Mouse (Mus musculus) neutrophil, adult 59 days (primary cell): Measurements from ENCODE around the gene Cd248. TPM values are rescaled to one million over a fixed set of nuclear protein-coding genes. Genes with fewer than 3 reads are reported as not detected.

ENCODE experiments used
- total RNA-seq, 2 experiments: library from RNA; stranded (reverse); gene quantifications; 1 replicate in 1 of 2; 2 replicates in 1 of 2; pipeline ENCODE4 v1.2.4; 2023

Cd248 gene
- not detected for total RNA-seq

DNA sequence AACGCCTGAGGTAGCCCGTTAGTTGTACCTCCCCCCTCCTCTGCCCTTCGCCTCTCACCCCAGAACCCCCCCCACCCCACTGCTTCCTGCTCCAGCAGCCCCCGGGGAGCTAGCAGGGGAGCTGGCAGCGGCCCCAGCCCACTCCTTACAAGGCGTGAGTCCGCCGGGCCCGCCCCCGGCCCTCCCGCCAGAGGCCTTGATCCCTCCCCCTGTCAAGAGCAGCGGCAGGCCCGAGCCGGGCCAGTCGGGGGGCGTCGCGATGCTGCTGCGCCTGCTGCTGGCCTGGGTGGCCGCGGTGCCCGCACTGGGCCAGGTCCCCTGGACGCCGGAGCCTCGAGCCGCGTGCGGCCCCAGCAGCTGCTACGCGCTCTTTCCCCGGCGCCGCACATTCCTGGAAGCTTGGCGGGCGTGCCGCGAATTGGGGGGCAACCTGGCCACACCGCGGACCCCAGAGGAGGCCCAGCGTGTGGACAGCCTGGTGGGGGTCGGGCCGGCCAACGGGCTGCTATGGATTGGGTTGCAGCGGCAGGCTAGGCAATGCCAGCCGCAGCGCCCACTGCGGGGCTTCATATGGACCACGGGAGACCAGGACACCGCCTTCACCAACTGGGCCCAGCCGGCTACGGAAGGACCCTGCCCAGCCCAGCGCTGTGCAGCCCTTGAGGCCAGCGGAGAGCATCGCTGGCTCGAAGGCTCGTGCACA, at the start of gene Cd248:
Gene Cd248, plus strand, starts transcription at position 212 of the 703 bp plus-strand sequence.

DNA sequence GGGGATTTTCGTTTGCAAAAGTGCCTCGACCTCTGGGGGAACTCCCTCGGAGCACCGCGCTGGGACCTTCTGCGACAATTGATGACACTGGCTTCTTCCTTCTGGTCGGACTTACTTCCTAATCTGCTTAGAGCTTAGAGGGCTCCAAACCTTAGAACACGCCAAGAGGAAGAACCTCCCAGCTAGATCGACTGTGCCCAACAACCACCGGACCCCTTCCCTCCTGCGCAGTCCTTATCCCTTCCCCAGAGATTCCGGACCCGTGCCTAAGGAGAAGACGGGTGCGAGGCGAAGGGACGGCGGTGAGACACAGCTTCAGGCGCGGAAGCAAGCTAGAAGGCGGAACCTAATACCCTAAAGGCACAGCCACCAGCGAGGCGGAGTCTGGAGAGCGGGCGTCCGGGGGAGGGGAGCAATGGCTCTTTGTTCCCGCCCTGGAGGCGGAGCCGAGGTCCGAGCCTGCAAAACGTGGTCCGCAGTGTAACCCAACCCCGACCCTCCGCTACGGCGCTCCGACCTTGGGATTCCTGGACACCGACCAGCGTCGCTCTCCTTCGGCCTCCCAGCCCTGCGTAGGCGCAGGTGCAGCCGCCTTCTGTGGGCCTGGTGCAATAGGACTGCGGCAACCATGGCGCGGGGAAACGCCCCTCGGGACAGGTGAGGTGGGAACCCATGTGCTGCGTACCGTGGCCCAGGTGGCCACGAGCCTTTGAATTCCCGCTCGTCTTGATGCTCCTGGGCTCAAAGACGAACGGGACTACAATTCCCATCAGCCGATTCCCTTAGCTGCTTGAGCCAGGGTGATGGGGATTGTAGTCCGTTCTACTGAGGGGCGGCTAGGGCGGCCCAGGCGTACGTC, 44.0 kb upstream of the Cd248 start, which contains the start of gene Slc29a2:
Gene Slc29a2, plus strand, starts transcription at position 240 of the 859 bp plus-strand sequence.

DNA sequence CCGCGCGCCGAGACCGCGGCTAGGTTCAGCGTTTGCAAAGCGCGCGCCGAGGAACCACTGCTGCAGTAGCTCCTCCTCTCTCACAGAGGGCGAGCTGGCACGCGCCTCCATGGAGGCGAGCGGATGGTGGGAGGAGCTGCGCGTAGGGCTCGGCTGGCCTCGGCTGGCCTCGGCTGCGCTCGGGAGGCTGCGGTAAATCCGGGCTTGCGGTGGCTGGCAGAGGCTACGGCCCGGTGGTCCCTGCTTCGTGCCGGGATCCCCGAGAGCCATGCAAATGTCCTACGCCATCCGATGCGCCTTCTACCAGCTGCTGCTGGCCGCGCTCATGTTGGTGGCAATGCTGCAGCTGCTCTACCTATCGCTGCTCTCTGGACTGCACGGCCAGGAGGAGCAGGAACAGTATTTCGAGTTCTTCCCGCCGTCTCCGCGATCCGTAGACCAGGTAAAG, 29.1 kb upstream of the Cd248 start, which contains the start of the genes B4gat1 and AC124502.3:
Gene B4gat1, plus strand, starts transcription at position 118 of the 448 bp plus-strand sequence.
Gene AC124502.3, plus strand, starts transcription at position 183 of the 448 bp plus-strand sequence.

DNA sequence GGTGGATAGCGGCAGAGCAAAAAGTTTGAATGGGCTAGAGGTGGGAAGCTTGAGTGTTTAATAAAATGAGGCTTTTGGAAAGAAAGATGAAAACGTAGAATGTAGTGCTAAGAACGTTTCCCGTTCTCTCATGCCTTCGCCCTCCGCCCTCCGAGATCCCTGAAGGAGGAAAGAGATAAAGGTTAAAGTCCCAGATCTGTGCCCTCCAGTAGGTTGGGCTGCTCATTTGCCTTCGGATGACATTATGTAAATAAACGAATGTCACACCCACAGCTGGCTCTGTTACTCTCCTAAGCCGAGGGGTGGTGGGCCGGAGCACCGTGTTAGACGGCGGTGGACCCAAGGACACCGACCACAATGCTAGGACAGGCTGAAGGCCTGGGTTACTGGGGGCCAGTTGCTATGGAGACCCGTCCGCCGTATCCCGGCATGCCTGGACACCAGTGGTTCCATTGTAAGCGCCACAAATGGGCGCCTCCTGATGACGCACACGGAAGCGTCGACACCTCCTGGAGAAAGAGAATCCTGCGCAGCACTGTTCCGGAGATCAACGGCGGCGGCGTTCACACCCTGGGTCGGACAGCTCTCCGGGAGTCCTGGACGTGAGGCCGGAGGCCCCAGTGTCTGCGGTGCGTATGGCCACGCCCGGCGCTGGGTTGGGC, 26.9 kb upstream of the Cd248 start, which contains the start of gene Brms1:
Gene Brms1, plus strand, starts transcription at position 493 of the 662 bp plus-strand sequence.

DNA sequence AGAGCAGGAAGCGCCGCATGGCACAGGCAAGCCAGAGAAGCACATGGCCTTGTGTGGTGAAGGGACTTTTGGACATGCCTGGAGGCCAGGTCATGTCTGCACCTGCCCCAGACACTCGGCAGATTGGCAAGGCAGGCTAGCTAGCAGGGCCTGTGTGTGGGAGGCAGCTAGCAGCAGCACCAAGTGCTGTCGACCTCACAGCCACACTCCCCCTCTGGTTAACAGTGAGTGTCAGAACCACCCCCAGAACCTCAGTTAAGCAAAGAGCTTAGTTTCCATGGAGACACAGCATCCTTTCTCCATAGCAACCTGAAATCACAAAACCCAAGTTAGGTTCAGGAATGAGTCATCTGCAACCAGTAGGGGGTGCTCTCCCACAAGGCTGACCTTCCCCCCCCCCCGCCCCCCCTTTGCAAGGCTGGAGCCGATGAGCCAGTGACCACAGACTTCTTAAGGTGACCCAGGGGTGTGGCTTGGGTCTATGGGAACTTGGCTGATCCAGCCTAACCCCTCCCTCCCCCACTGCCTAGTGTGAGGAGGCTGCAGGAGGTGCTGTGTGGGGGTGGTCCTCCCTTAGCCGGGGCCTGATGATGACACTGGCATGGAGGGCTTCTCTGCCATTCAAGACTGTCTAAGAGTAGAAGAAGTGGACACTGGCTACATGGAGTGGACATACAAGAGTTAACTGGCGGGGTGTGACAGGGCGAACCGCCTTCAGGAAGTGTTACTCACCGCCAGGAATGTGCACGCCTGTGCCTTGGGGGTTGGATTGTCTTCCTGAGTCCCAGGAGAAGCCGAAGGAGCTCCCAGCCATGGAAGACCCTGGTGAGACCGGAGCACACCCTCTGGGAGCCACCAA, 17.6 kb upstream of the Cd248 start, which contains the start of gene Rin1:
Gene Rin1, plus strand, starts transcription at position 435 of the 859 bp plus-strand sequence.

DNA sequence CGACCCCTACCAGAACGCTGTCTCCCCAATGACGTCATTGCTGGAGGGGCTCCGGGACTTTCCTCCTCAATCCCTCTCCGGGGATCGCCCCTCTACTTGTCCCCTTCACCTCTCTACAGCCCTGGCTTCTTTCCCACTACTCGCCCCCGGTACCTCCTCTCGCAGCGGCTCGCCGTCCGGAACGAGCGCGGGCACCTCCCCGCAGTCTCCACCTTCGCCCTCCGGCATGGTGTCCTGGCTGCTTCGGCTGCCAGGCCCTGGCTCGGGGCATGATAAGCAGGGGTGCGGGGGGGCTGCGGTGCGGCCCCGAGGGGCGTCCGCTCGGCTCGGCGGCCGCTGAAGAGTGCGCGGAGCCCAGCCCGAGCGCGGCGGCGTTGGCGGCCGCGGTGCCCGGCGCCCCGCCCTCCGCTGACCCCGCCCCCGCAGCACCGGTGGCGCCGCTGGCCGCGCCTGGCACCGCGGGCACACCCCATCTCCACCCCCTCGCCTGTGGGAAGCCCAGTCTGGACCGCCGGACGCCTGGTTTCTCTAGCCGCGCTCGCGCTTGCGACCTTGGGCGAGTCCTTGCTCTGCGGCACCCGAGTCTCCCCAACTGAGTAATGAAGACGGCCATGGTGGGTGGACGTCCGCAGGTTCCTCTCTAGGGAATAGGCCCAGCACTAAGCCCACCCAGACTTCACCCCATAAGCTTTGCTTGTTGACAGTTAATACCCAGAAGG, 17.4 kb downstream of the Cd248 start, which contains the start of gene Tmem151a:
Gene Tmem151a, minus strand, starts transcription at position 387 of the 719 bp plus-strand sequence.

DNA sequence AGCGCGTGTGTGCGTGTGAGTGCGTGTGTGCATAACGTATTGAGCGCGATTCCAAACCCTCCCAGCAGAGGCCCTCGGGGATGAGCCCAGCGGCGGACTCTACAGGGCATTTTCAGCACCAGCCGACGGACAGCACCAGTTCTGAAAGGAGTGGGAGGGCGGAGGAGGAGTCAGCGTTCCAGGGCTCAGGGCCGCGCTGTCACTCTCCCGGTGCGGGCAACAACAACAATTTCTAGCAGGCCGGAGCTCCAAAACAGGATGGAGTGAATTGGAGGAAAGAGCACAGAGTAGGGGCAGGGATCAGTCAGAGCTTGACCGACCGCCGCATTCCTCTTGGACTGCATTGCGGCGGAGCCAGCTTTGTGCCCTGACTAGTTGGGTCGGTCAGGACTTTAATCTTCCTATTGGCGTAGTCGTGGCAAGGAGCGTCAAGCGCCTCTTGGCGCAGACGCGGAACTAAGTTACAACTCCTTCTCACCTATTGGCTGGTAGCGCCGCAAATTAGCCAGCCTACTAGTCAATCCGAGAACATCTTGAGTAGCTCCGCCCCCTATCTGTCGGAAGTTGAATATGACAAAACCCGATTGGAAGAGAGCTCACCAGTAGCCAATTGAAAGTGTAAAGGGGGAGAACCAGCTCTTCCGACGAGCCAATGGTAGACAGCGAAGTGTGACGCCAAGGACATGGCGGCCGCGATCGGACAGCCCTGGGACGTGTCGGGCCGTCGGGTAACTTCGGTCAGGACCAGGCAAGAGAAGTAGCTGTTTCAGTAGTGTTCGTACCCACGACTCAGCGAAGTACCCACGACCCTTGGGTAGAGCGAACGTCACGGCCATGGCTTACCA, 20.2 kb downstream of the Cd248 start, which contains the start of gene Yif1a:
Gene Yif1a, plus strand, starts transcription at position 655 of the 845 bp plus-strand sequence.

DNA sequence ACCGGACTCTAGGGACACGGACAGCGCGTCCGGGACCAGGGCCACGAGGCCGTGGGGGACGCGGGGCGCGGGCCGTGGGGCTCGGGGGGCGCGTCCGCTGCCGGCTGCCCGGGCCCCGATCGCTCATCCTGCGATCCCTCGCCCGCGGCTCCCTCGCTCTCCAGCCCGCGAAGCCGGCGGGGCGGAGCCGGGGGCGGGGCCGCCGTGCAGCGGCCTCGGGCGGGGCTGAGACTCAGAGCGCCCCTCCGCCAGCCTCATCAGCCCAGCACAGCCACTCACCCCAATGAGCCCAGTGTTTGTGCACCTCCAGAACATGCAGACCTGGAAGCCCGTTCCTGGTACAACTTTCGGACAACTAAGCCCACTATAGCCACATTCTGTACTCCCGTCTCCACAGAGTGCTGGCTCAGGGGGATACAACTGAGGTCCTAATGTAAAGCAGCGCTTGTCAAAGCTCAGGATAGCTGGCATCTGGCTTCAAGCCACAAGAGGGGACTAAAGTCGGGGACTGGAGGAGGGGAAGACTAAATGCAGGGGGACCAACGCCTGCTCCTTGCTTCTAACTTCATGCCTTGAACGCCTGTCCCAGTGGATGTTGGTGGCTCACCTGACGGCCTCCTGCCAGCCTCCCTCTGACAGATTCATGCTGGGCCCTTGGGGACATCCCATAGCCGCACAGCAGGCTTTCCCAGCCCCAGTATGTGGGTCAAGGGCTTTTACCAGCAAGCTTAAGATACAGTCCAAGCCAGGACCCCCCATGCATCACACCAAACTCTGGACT, 30.7 kb downstream of the Cd248 start, which contains the start of gene Cnih2:
Gene Cnih2, minus strand, starts transcription at position 159 of the 781 bp plus-strand sequence.

DNA sequence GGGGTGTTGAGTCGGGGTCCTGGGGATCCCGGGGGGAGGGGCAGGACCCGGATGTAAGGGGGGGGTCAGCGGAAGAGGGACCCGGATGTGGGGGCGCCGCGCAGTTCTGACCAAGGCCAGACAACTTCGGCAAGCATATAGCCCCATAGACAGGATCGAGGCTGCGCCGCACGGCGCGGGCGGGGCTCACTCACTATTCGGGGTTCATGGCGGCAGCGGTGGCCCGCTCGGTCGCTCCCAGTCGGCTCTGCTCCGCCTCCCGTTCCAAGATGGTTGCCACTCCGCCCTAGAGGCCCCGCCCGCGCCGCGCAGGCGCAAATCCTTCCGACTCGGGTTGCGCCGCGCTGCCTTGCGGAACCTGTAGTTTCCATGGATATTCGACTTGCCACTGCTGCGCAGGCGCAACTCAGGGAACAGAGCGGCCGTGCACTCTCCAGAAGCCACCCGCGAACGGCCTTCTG, 38.9 kb downstream of the Cd248 start, which contains the start of gene Rab1b:
Gene Rab1b, minus strand, starts transcription at position 342 of the 461 bp plus-strand sequence.

DNA sequence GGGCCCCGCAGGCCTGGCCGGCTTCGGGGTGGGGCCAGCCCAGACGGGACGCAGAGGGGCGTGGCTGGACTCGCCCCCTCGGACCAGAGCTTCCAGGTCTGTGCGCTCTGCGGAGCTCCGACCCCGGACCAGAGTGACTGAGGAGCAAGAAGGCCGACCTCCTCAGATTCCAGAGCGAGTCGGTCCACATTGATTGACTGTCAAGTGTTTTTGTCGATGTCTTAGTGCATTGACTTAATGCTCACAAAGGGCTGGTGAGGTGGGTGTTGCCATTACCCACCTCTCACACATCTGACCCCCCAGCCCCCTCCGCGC, 50.5 kb downstream of the Cd248 start, which contains the start of gene Klc2:
Gene Klc2, minus strand, starts transcription at position 177 of the 315 bp plus-strand sequence.

Other genes with a start within 250 kb of the Cd248 start
- 10 to 100 TPM; 12.8 to 19.1 TPM for gene Ccs, start 228.7 kb upstream of the Cd248 start, total RNA-seq
- not detected for gene Ccdc87, start 228.7 kb upstream of the Cd248 start, total RNA-seq
- gene Ctsf, start 212.9 kb upstream of the Cd248 start, total RNA-seq, result 1 to 10 TPM; 2.0 to 4.6 TPM
- gene Actn3, start 190.2 kb upstream of the Cd248 start, total RNA-seq, result under 1 TPM; 0.16 to 0.29 TPM
- 1 to 10 TPM; 6.1 to 6.4 TPM for gene Zdhhc24, start 189.4 kb upstream of the Cd248 start, total RNA-seq
- under 1 TPM; 0.29 to 0.51 TPM for gene Bbs1, start 161.4 kb upstream of the Cd248 start, total RNA-seq
- 10 to 100 TPM; 49.1 to 52.7 TPM for gene Dpp3, start 139.8 kb upstream of the Cd248 start, total RNA-seq
- not detected for gene Peli3, start 125.0 kb upstream of the Cd248 start, total RNA-seq
- 10 to 100 TPM; 10.0 to 13.0 TPM for gene Mrpl11, start 105.9 kb upstream of the Cd248 start, total RNA-seq
- gene Npas4, start 77.8 kb upstream of the Cd248 start, total RNA-seq, result not detected
- gene Slc29a2, start 44.2 kb upstream of the Cd248 start, total RNA-seq, result 1 to 10 TPM in 1 of 2 experiments, under 1 TPM in 1; 0.62 to 1.6 TPM
- gene B4gat1, start 29.3 kb upstream of the Cd248 start, total RNA-seq, result 1 to 10 TPM; 4.2 to 5.6 TPM
- not detected for gene AC124502.3, start 29.2 kb upstream of the Cd248 start, total RNA-seq
- gene Brms1, start 26.7 kb upstream of the Cd248 start, total RNA-seq, result 10 to 100 TPM; 37.0 to 38.6 TPM
- 1 to 10 TPM in 1 of 2 experiments, under 1 TPM in 1; 1.00 to 1.7 TPM for gene Rin1, start 17.6 kb upstream of the Cd248 start, total RNA-seq
- gene Tmem151a, start 17.5 kb downstream of the Cd248 start, total RNA-seq, result not detected
- gene Yif1a, start 20.5 kb downstream of the Cd248 start, total RNA-seq, result 10 to 100 TPM; 13.7 to 18.4 TPM
- under 1 TPM; 0.27 to 0.93 TPM for gene Cnih2, start 30.4 kb downstream of the Cd248 start, total RNA-seq
- gene Rab1b, start 39.0 kb downstream of the Cd248 start, total RNA-seq, result 100 to 1,000 TPM; 135 to 146 TPM
- 10 to 100 TPM; 10.1 to 12.8 TPM for gene Klc2, start 50.5 kb downstream of the Cd248 start, total RNA-seq
- gene Pacs1, start 205.0 kb downstream of the Cd248 start, total RNA-seq, result 100 to 1,000 TPM; 105 to 106 TPM
- gene Sf3b2, start 227.4 kb downstream of the Cd248 start, total RNA-seq, result 100 to 1,000 TPM; 199 to 214 TPM
- not detected for gene Gal3st3, start 230.3 kb downstream of the Cd248 start, total RNA-seq